Mouse (Mus musculus): Measurements from ENCODE around the gene Plcl2. TPM values are rescaled to one million over a fixed set of nuclear protein-coding genes. Genes with fewer than 3 reads are reported as not detected.

Plcl2 gene
- 100 to 1,000 TPM; 151 to 508 (median 239) TPM for total RNA-seq (2018; cell fraction: chromatin; rRNA removed)
- 10 to 100 TPM; 48.8 to 87.2 (median 65.6) TPM for total RNA-seq (2018; cell fraction: cytosol; rRNA removed)
- total RNA-seq (2018; cell fraction: nucleus; rRNA removed) = 100 to 1,000 TPM in 25 of 26 experiments, 10 to 100 TPM in 1; 92.1 to 348 (median 202) TPM
- 22.4 to 54.9 TPM (median 47.7 TPM) in 3 replicates for polyA plus RNA-seq (2018)

- peak within 1 kb of the TSS; percentile 88 for H3K4me3 ChIP-seq (ENCODE audit: inconsistent target)
- H3K27ac ChIP-seq = peak within 1 kb of the TSS; percentile 87
- WGBS (ENCODE audit: missing documents) = under 1% methylated on average over 64 of the region's 95 CpGs
- peaks cover 48% of the 10 kb centered on the region for H3K79me2 ChIP-seq (ENCODE audit: inconsistent target)
- H3K36me3 ChIP-seq (ENCODE audit: inconsistent target) = no peaks in the 10 kb centered on the region
Measured at GRCm38 (mm10) chr17:50509251-50510104, at the start of gene Plcl2. Gene Plcl2 (plus strand): TSS chr17:50509403.

GRCm38 (mm10) chr17:50460301-50460700 is 48.9 kb upstream of the Plcl2 start:
- no peaks in the 10 kb centered on the region for H3K79me2 ChIP-seq (ENCODE audit: inconsistent target)
- H3K27ac ChIP-seq = no peak overlapping the region
- no peaks in the 10 kb centered on the region for H3K36me3 ChIP-seq (ENCODE audit: inconsistent target)
- no peak overlapping the region for H3K4me3 ChIP-seq (ENCODE audit: inconsistent target)
- WGBS (ENCODE audit: missing documents) = over 99% methylated on average over 8 of the region's 8 CpGs

GRCm38 (mm10) chr17:50467438-50467837 is 41.8 kb upstream of the Plcl2 start:
- Histone ChIP-seq H3K27ac (no peak overlapping the region), H3K4me3 (ENCODE audit: inconsistent target) (no peak overlapping the region), H3K36me3 (ENCODE audit: inconsistent target) (no peaks in the 10 kb centered on the region), H3K79me2 (ENCODE audit: inconsistent target) (no peaks in the 10 kb centered on the region)
- WGBS (ENCODE audit: missing documents) = 96% methylated on average over 2 of the region's 2 CpGs

GRCm38 (mm10) chr17:50469126-50469525 is 40.1 kb upstream of the Plcl2 start:
- H3K36me3 ChIP-seq (ENCODE audit: inconsistent target) = no peaks in the 10 kb centered on the region
- no peak overlapping the region for H3K4me3 ChIP-seq (ENCODE audit: inconsistent target)
- H3K79me2 ChIP-seq (ENCODE audit: inconsistent target) = no peaks in the 10 kb centered on the region
- 75% methylated on average over 5 of the region's 5 CpGs for WGBS (ENCODE audit: missing documents)
- H3K27ac ChIP-seq = no peak overlapping the region

GRCm38 (mm10) chr17:50469543-50470431 is 39.4 kb upstream of the Plcl2 start:
- H3K36me3 ChIP-seq (ENCODE audit: inconsistent target) = no peaks in the 10 kb centered on the region
- H3K79me2 ChIP-seq (ENCODE audit: inconsistent target) = no peaks in the 10 kb centered on the region
- WGBS (ENCODE audit: missing documents) = 5% methylated on average over 13 of the region's 13 CpGs
- peak overlapping the region; percentile 95 for H3K27ac ChIP-seq
- H3K4me3 ChIP-seq (ENCODE audit: inconsistent target) = peak overlapping the region; percentile 42

- no peaks in the 10 kb centered on the region for H3K79me2 ChIP-seq (ENCODE audit: inconsistent target)
- peak overlapping the region; percentile 95 for H3K27ac ChIP-seq
- WGBS (ENCODE audit: missing documents) = 6% methylated on average over 16 of the region's 16 CpGs
- peak overlapping the region; percentile 42 for H3K4me3 ChIP-seq (ENCODE audit: inconsistent target)
- H3K36me3 ChIP-seq (ENCODE audit: inconsistent target) = no peaks in the 10 kb centered on the region
Measured at GRCm38 (mm10) chr17:50470432-50471078, 38.6 kb upstream of the Plcl2 start.

- Histone ChIP-seq H3K4me3 (ENCODE audit: inconsistent target) (no peak overlapping the region), H3K27ac (peak overlapping the region; percentile 95), H3K36me3 (ENCODE audit: inconsistent target) (no peaks in the 10 kb centered on the region), H3K79me2 (ENCODE audit: inconsistent target) (no peaks in the 10 kb centered on the region)
- WGBS (ENCODE audit: missing documents) = 3% methylated on average over 3 of the region's 3 CpGs
Measured at GRCm38 (mm10) chr17:50471230-50471629, 38.0 kb upstream of the Plcl2 start.

GRCm38 (mm10) chr17:50477277-50477676 is 31.9 kb upstream of the Plcl2 start:
- Histone ChIP-seq H3K4me3 (ENCODE audit: inconsistent target) (no peak overlapping the region), H3K36me3 (ENCODE audit: inconsistent target) (no peaks in the 10 kb centered on the region), H3K79me2 (ENCODE audit: inconsistent target) (no peaks in the 10 kb centered on the region), H3K27ac (no peak overlapping the region)
- WGBS (ENCODE audit: missing documents) = 98% methylated on average over 4 of the region's 4 CpGs

- WGBS (ENCODE audit: missing documents) = 92% methylated on average over 7 of the region's 7 CpGs
- H3K79me2 ChIP-seq (ENCODE audit: inconsistent target) = no peaks in the 10 kb centered on the region
- no peak overlapping the region for H3K27ac ChIP-seq
- no peak overlapping the region for H3K4me3 ChIP-seq (ENCODE audit: inconsistent target)
- H3K36me3 ChIP-seq (ENCODE audit: inconsistent target) = no peaks in the 10 kb centered on the region
Measured at GRCm38 (mm10) chr17:50480867-50481266, 28.3 kb upstream of the Plcl2 start.

- Histone ChIP-seq H3K27ac (no peak overlapping the region), H3K79me2 (ENCODE audit: inconsistent target) (no peaks in the 10 kb centered on the region), H3K4me3 (ENCODE audit: inconsistent target) (no peak overlapping the region), H3K36me3 (ENCODE audit: inconsistent target) (no peaks in the 10 kb centered on the region)
- 39% methylated on average over 7 of the region's 7 CpGs for WGBS (ENCODE audit: missing documents)
Measured at GRCm38 (mm10) chr17:50483700-50484099, 25.5 kb upstream of the Plcl2 start.

- H3K4me3 ChIP-seq (ENCODE audit: inconsistent target) = no peak overlapping the region
- 62% methylated on average over 5 of the region's 5 CpGs for WGBS (ENCODE audit: missing documents)
- no peaks in the 10 kb centered on the region for H3K36me3 ChIP-seq (ENCODE audit: inconsistent target)
- no peaks in the 10 kb centered on the region for H3K79me2 ChIP-seq (ENCODE audit: inconsistent target)
- no peak overlapping the region for H3K27ac ChIP-seq
Measured at GRCm38 (mm10) chr17:50484981-50485380, 24.2 kb upstream of the Plcl2 start.

GRCm38 (mm10) chr17:50487058-50487618 is 22.1 kb upstream of the Plcl2 start:
- 86% methylated on average over 1 of the region's 1 CpGs for WGBS (ENCODE audit: missing documents)
- Histone ChIP-seq H3K27ac (no peak overlapping the region), H3K36me3 (ENCODE audit: inconsistent target) (no peaks in the 10 kb centered on the region), H3K4me3 (ENCODE audit: inconsistent target) (no peak overlapping the region), H3K79me2 (ENCODE audit: inconsistent target) (no peaks in the 10 kb centered on the region)

- 100% methylated on average over 3 of the region's 3 CpGs for WGBS (ENCODE audit: missing documents)
- H3K79me2 ChIP-seq (ENCODE audit: inconsistent target) = no peaks in the 10 kb centered on the region
- H3K27ac ChIP-seq = no peak overlapping the region
- H3K36me3 ChIP-seq (ENCODE audit: inconsistent target) = no peaks in the 10 kb centered on the region
- no peak overlapping the region for H3K4me3 ChIP-seq (ENCODE audit: inconsistent target)
Measured at GRCm38 (mm10) chr17:50487670-50488069, 21.5 kb upstream of the Plcl2 start.

- H3K4me3 ChIP-seq (ENCODE audit: inconsistent target) = no peak overlapping the region
- no peak overlapping the region for H3K27ac ChIP-seq
- H3K79me2 ChIP-seq (ENCODE audit: inconsistent target) = no peaks in the 10 kb centered on the region
- WGBS (ENCODE audit: missing documents) = 94% methylated on average over 3 of the region's 3 CpGs
- H3K36me3 ChIP-seq (ENCODE audit: inconsistent target) = no peaks in the 10 kb centered on the region
Measured at GRCm38 (mm10) chr17:50488406-50488805, 20.8 kb upstream of the Plcl2 start.
